In the genomic region with DNA sequence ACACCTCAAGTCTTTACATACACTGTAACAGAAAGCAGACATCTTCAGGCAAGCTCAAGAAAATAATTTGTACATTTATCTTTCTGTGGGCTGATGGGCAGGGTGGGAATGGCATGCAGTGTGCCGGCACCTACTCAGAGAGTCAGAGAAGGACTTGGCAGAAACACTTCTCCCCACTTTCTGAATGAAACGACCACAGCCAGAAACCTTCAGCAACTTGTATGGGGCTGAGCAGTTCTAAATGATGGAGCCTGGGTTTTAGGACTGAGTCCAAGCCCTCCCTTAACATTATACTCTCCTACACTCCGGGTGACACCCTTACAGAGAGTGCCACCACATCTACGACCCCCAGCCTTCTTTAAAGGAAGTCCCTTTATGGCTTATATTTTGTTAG, we compare ENCODE assay signal across 10 mouse cellular contexts. TPM values are rescaled to one million over a fixed set of nuclear protein-coding genes. Genes with fewer than 3 reads are reported as not detected.
DNase-seq lines count a peak whose midpoint lies in the region; ATAC-seq lines count a peak whose summit lies in the region.
"Had no signal": no experiment of that assay in that cellular context is flagged by ENCODE, and none has a peak within 500 bp of the region (broad histone marks: within the 10 kb centered on the region; RNA-seq: fewer than 3 reads in every experiment).

No protein-coding gene starts in this region.

- peaks cover 19 to 48% of the 10 kb centered on the region in 2 experiments for H3K4me1 ChIP-seq in heart, embryonic 14.5 days (ENCODE audit: control insufficient read depth in 2 of 2, insufficient read depth in 2 of 2, low read length in 2 of 2)
- H3K4me1 ChIP-seq in neural tube, embryonic 15.5 days = peaks cover 10% of the 10 kb centered on the region
- H3K4me1 ChIP-seq in limb, embryonic 13.5 days = peaks cover 12% of the 10 kb centered on the region

- H3K36me3 ChIP-seq in heart, embryonic 14.5 days (ENCODE audit: control insufficient read depth, insufficient read depth, low read length) = no peaks in the 10 kb centered on the region
- no peaks in the 10 kb centered on the region for H3K36me3 ChIP-seq in neural tube, embryonic 15.5 days
- no peaks in the 10 kb centered on the region for H3K36me3 ChIP-seq in limb, embryonic 13.5 days

- H3K27me3 ChIP-seq in heart, embryonic 14.5 days (ENCODE audit: control insufficient read depth, insufficient read depth, low read length) = no peaks in the 10 kb centered on the region
- no peaks in the 10 kb centered on the region for H3K27me3 ChIP-seq in neural tube, embryonic 15.5 days (replicated peaks)
- H3K27me3 ChIP-seq in limb, embryonic 13.5 days = no peaks in the 10 kb centered on the region

- H3K27ac ChIP-seq in heart, embryonic 14.5 days (replicated peaks in 1 of 2; ENCODE audit: control insufficient read depth in 1 of 2, insufficient read depth in 1 of 2, low read depth in 2 of 2, low read length in 2 of 2) = peak overlapping the region; percentile 49 to 51
- H3K27ac ChIP-seq in neural tube, embryonic 15.5 days (replicated peaks) = no peak overlapping the region; the same call in 1 of the 2 replicates
- H3K27ac ChIP-seq in limb, embryonic 13.5 days = peak overlapping the region; percentile 16; the same call in 1 of the 2 replicates

- WGBS in heart, embryonic 14.5 days = 35% methylated on average over 4 of the region's 4 CpGs
- WGBS in neural tube, embryonic 15.5 days = 55% methylated on average over 4 of the region's 4 CpGs
- WGBS in limb, embryonic 13.5 days = 38% methylated on average over 4 of the region's 4 CpGs

- H3K4me3 ChIP-seq in heart, embryonic 14.5 days (ENCODE audit: control insufficient read depth in 1 of 2, insufficient read depth in 1 of 2, low read depth in 1 of 2, low read length in 2 of 2) = peak overlapping the region in 1 of 2 experiments; percentile 8; a peak in 1 of 4 replicates
- no peak overlapping the region for H3K4me3 ChIP-seq in neural tube, embryonic 15.5 days (replicated peaks)
- no peak overlapping the region for H3K4me3 ChIP-seq in limb, embryonic 13.5 days

- no peak for DNase-seq in heart, adult 8-10 months (ENCODE audit: low spot score)
- peak; percentile 8 for DNase-seq in neural tube, embryonic 10.5 days (ENCODE audit: extremely low spot score, low spot score)
- DNase-seq in Muller cell, postnatal 12 days (ENCODE audit: inconsistent ontology term) = no peak
- DNase-seq in natural killer cell, adult 2 months (ENCODE audit: low spot score in 2 of 2) = no peak
- no peak for DNase-seq in ovary, postnatal 36 days (ENCODE audit: low spot score)
- DNase-seq: adrenal gland, postnatal 14 days had no signal

- peak overlapping the region; percentile 47 for H3K9ac ChIP-seq in heart, embryonic 14.5 days (ENCODE audit: low read length)
- H3K9ac ChIP-seq in neural tube, embryonic 15.5 days (replicated peaks) = no peak overlapping the region
- no peak overlapping the region for H3K9ac ChIP-seq in limb, embryonic 13.5 days

- peak overlapping the region; percentile 50 for H3K4me2 ChIP-seq in heart, embryonic 14.5 days (ENCODE audit: low read length)
- no peak overlapping the region for H3K4me2 ChIP-seq in neural tube, embryonic 15.5 days
- H3K4me2 ChIP-seq in limb, embryonic 13.5 days (replicated peaks) = no peak overlapping the region

- ATAC-seq in heart, embryonic 14.5 days (ENCODE audit: insufficient number of reproducible peaks, insufficient read depth, low FRiP score, low read depth) = no peak
- no peak; the same call in 1 of the 2 replicates for ATAC-seq in neural tube, embryonic 15.5 days (ENCODE audit: low FRiP score)
- no peak for ATAC-seq in limb, embryonic 13.5 days (ENCODE audit: low FRiP score, low read depth)

- H3K9me3 ChIP-seq in heart, embryonic 14.5 days (ENCODE audit: control insufficient read depth, low read length) = no peaks in the 10 kb centered on the region
- H3K9me3 ChIP-seq in neural tube, embryonic 15.5 days (replicated peaks) = no peaks in the 10 kb centered on the region
- H3K9me3 ChIP-seq in limb, embryonic 13.5 days = no peaks in the 10 kb centered on the region

RNA-seq across cellular contexts. Expression of a gene that starts 1.1 kb away (rescaled TPM):
- polyA plus RNA-seq in heart, embryonic 14.5 days (2014; fragmentation: Nextera tagmentation; extraction: Ambion mirVana) = 1.9 and 2.4 TPM in 2 replicates
- 1 to 10 TPM in 3 of 4 experiments, under 1 TPM in 1; 0.87 to 1.7 (median 1.1) TPM for total RNA-seq in heart, adult 8-10 months (2022)
- 0.74 and 3.7 TPM in 2 replicates for polyA plus RNA-seq in neural tube, embryonic 15.5 days (2015; fragmentation: Nextera tagmentation; extraction: Ambion mirVana)
- 3.2 and 4.9 TPM in 2 replicates for polyA plus RNA-seq in limb, embryonic 13.5 days (2015; fragmentation: Nextera tagmentation; extraction: Ambion mirVana)

RNA-seq across cellular contexts. Expression of a gene that starts 48.4 kb away (rescaled TPM):
- polyA plus RNA-seq in heart, embryonic 14.5 days (2014; fragmentation: Nextera tagmentation; extraction: Ambion mirVana) = not detected in 2 replicates
- total RNA-seq in heart, adult 8-10 months (2022) = under 1 TPM in 3 of 4 experiments, not detected in 1; 0.16 to 0.23 (median 0.19) TPM
- 1.7 TPM in 1 of 2 replicates, not detected in the other for polyA plus RNA-seq in neural tube, embryonic 15.5 days (2015; fragmentation: Nextera tagmentation; extraction: Ambion mirVana)
- polyA plus RNA-seq in limb, embryonic 13.5 days (2015; fragmentation: Nextera tagmentation; extraction: Ambion mirVana) = 0.20 and 0.37 TPM in 2 replicates
- total RNA-seq: left cerebral cortex, postnatal 14 days had no signal
